Comparison of ENCODE assay signal across 8 mouse cellular contexts in genomic region chr4:136468553-136469327, GRCm38 (mm10). TPM values are rescaled to one million over a fixed set of nuclear protein-coding genes. Genes with fewer than 3 reads are reported as not detected.
DNase-seq lines count a peak whose midpoint lies in the region; ATAC-seq lines count a peak whose summit lies in the region.

No protein-coding gene starts in this region.

- H3K27me3 ChIP-seq in heart, embryonic 14.5 days (ENCODE audit: control insufficient read depth, insufficient read depth, low read length), result no peaks in the 10 kb centered on the region

- 0 out of 4 replicates have a peak overlapping the region, but pooled peaks of 1 of the 2 experiments have one; percentile 99 for H3K27ac ChIP-seq in heart, embryonic 14.5 days (replicated peaks in 1 of 2; ENCODE audit: control insufficient read depth in 1 of 2, insufficient read depth in 1 of 2, low read depth in 2 of 2, low read length in 2 of 2)

- H3K9me3 ChIP-seq in heart, embryonic 14.5 days (ENCODE audit: control insufficient read depth, low read length), result no peaks in the 10 kb centered on the region

- intact Hi-C loops in left cerebral cortex, postnatal 14 days (cut with DNase I), result no loop called here

- peak overlapping the region; percentile 70 for H3K4me2 ChIP-seq in heart, embryonic 14.5 days (ENCODE audit: low read length)

- H3K4me1 ChIP-seq in heart, embryonic 14.5 days (ENCODE audit: control insufficient read depth in 2 of 2, insufficient read depth in 2 of 2, low read length in 2 of 2), result peaks cover 7 to 42% of the 10 kb centered on the region in 2 experiments

- WGBS in heart, embryonic 14.5 days, result 80% methylated on average over 14 of the region's 14 CpGs

- no peak overlapping the region for H3K9ac ChIP-seq in heart, embryonic 14.5 days (ENCODE audit: low read length)

- ATAC-seq in CD4-positive, CD25-positive, alpha-beta regulatory T cell, adult 4 months, result no peak
- no peak for ATAC-seq in heart, embryonic 14.5 days (ENCODE audit: insufficient number of reproducible peaks, insufficient read depth, low FRiP score, low read depth)
- peak; percentile 19 for ATAC-seq in monocyte, adult 5-6 weeks (replicated peaks; ENCODE audit: insufficient number of reproducible peaks, low FRiP score, low TSS enrichment, poor library complexity, severe bottlenecking)

- peak overlapping the region in 1 of 2 experiments; percentile 97; a peak in 1 of 4 replicates for H3K4me3 ChIP-seq in heart, embryonic 14.5 days (ENCODE audit: control insufficient read depth in 1 of 2, insufficient read depth in 1 of 2, low read depth in 1 of 2, low read length in 2 of 2)

- no peaks in the 10 kb centered on the region for H3K36me3 ChIP-seq in heart, embryonic 14.5 days (ENCODE audit: control insufficient read depth, insufficient read depth, low read length)

- DNase-seq in CD4-positive, CD25-positive, alpha-beta regulatory T cell, adult 2 months (ENCODE audit: low read depth, low spot score), result peak; percentile 48
- peak; percentile 27 to 35 for DNase-seq in B cell, adult 2 months
- peak; percentile 33 to 37 for DNase-seq in cerebellum, postnatal 10 days
- DNase-seq in left cerebral cortex, postnatal 14 days (ENCODE audit: low spot score in 2 of 2), result peak; percentile 58 to 70
- DNase-seq in urinary bladder, postnatal 25 days (ENCODE audit: low spot score), result no peak

RNA-seq across cellular contexts. Expression of gene Luzp1, which starts 0.8 kb away (rescaled TPM):
- polyA plus RNA-seq in CD4-positive, CD25-positive, alpha-beta regulatory T cell, adult 4 months (2017; shearing (Covaris generic)), result 1 to 10 TPM; 5.8 to 7.2 TPM
- 90.5 and 95.6 TPM in 2 replicates for polyA plus RNA-seq in heart, embryonic 14.5 days (2014; fragmentation: Nextera tagmentation; extraction: Ambion mirVana)
- total RNA-seq in left cerebral cortex, postnatal 14 days (2021), result 10 to 100 TPM; 54.7 to 67.9 TPM
- 9.5 to 22.4 TPM (median 11.4 TPM) in 3 replicates for total RNA-seq in monocyte, adult 5-6 weeks (2017)

RNA-seq across cellular contexts. Expression of gene 6030445D17Rik, which starts 6.7 kb away (rescaled TPM):
- not detected for polyA plus RNA-seq in CD4-positive, CD25-positive, alpha-beta regulatory T cell, adult 4 months (2017; shearing (Covaris generic))
- 0.26 and 0.30 TPM in 2 replicates for polyA plus RNA-seq in heart, embryonic 14.5 days (2014; fragmentation: Nextera tagmentation; extraction: Ambion mirVana)
- under 1 TPM; 0.20 to 0.32 TPM for total RNA-seq in left cerebral cortex, postnatal 14 days (2021)
- total RNA-seq in monocyte, adult 5-6 weeks (2017), result not detected in 3 replicates

RNA-seq across cellular contexts. Expression of gene Htr1d, which starts 45.4 kb away (rescaled TPM):
- polyA plus RNA-seq in CD4-positive, CD25-positive, alpha-beta regulatory T cell, adult 4 months (2017; shearing (Covaris generic)), result not detected
- 0.11 TPM in 1 of 2 replicates, not detected in the other for polyA plus RNA-seq in heart, embryonic 14.5 days (2014; fragmentation: Nextera tagmentation; extraction: Ambion mirVana)
- total RNA-seq in left cerebral cortex, postnatal 14 days (2021), result 1 to 10 TPM; 1.8 to 3.1 TPM
- total RNA-seq in monocyte, adult 5-6 weeks (2017), result not detected in 3 replicates
